ENCODE assay signal across 13 mouse cellular contexts in genomic region chr10:53421613-53422012, GRCm38 (mm10). TPM values are rescaled to one million over a fixed set of nuclear protein-coding genes. Genes with fewer than 3 reads are reported as not detected.
DNase-seq lines count a peak whose midpoint lies in the region; ATAC-seq and TF ChIP-seq lines count a peak whose summit lies in the region.
"Had no signal": no experiment of that assay in that cellular context is flagged by ENCODE, and none has a peak within 500 bp of the region (broad histone marks: within the 10 kb centered on the region; RNA-seq: fewer than 3 reads in every experiment).

No protein-coding gene starts in this region.

- TF ChIP-seq CTCF in gastrocnemius, adult 2 months (IDR thresholded peaks at IDR 0.05), result no peak
- TF ChIP-seq CTCF in left cerebral cortex, adult 2 months (IDR thresholded peaks at IDR 0.05), result no peak
- no peak for TF ChIP-seq CTCF in MEL (IDR thresholded peaks at IDR 0.05 in 2 of 3, conservative IDR thresholded peaks at IDR 0.05 in 1 of 3; ENCODE audit: control insufficient read depth in 1 of 3, insufficient read depth in 1 of 3, low read depth in 2 of 3, low read length in 3 of 3, poor library complexity in 1 of 3, severe bottlenecking in 1 of 3)

- no peak overlapping the region for H3K9ac ChIP-seq in MEL (ENCODE audit: control insufficient read depth, low read depth, low read length, poor library complexity, severe bottlenecking)
- no peak overlapping the region for H3K9ac ChIP-seq in liver, embryonic 15.5 days
- H3K9ac ChIP-seq: hindbrain, embryonic 14.5 days; limb, embryonic 12.5 days had no signal

- 0 out of 2 replicates have a peak, but pooled peaks have one; percentile 11 for ATAC-seq in liver, embryonic 15.5 days (ENCODE audit: insufficient read depth)

- intact Hi-C loops in gastrocnemius, adult 2 months (cut with DNase I), result loop anchor here (2.0 kb wide), 1 partner anchor 43 kb away; the partner anchor contains the start of gene Cep85l
- intact Hi-C loops in left cerebral cortex, adult 2 months (cut with DNase I), result loop anchor here (5.0 kb wide), 1 partner anchor 86 kb away; no protein-coding TSS in a partner anchor

- peak overlapping the region; percentile 28 for H3K4me3 ChIP-seq in gastrocnemius, adult 2 months
- no peak overlapping the region for H3K4me3 ChIP-seq in left cerebral cortex, adult 2 months
- no peak overlapping the region for H3K4me3 ChIP-seq in MEL (ENCODE audit: control insufficient read depth in 1 of 2, insufficient read depth in 1 of 2, low read depth in 2 of 2, low read length in 2 of 2)
- no peak overlapping the region for H3K4me3 ChIP-seq in liver, embryonic 15.5 days (replicated peaks)
- H3K4me3 ChIP-seq: limb, embryonic 12.5 days; midbrain, embryonic 10.5 days had no signal

- no peak for TF ChIP-seq RAD21 in MEL (IDR thresholded peaks at IDR 0.05; ENCODE audit: low read depth, low read length)

- no peaks in the 10 kb centered on the region for H3K79me2 ChIP-seq in MEL (ENCODE audit: control insufficient read depth, insufficient read depth, low read length, poor library complexity)

- no peak overlapping the region; the same call in 1 of the 2 replicates for H3K4me2 ChIP-seq in liver, embryonic 15.5 days
- H3K4me2 ChIP-seq: hindbrain, embryonic 14.5 days; limb, embryonic 12.5 days had no signal

- peaks cover 0 to 61% of the 10 kb centered on the region in 2 experiments; a peak in 2 of 4 replicates for H3K36me3 ChIP-seq in MEL (ENCODE audit: control insufficient read depth in 1 of 2, insufficient read depth in 2 of 2, low read length in 2 of 2)
- H3K36me3 ChIP-seq in liver, embryonic 15.5 days (replicated peaks), result no peaks in the 10 kb centered on the region
- H3K36me3 ChIP-seq: limb, embryonic 12.5 days; midbrain, embryonic 10.5 days had no signal

- WGBS in liver, embryonic 15.5 days (ENCODE audit: insufficient replicate concordance), result 21% methylated on average over 6 of the region's 6 CpGs

- no peaks in the 10 kb centered on the region for H3K27me3 ChIP-seq in MEL (ENCODE audit: control insufficient read depth in 1 of 2, insufficient read depth in 2 of 2, low read length in 2 of 2)
- no peaks in the 10 kb centered on the region for H3K27me3 ChIP-seq in liver, embryonic 15.5 days
- H3K27me3 ChIP-seq: limb, embryonic 12.5 days had no signal

- TF ChIP-seq POLR2A in MEL (IDR thresholded peaks at IDR 0.05; ENCODE audit: control insufficient read depth in 1 of 2, insufficient read depth in 1 of 2, low read depth in 1 of 2, low read length in 2 of 2, poor library complexity in 1 of 2), result no peak

- 0 out of 4 replicates have a peak, but pooled peaks of 1 of the 2 experiments have one; percentile 18 for TF ChIP-seq EP300 in MEL (IDR thresholded peaks at IDR 0.05; ENCODE audit: low read depth in 1 of 2, low read length in 2 of 2)

- H3K4me1 ChIP-seq in MEL (ENCODE audit: control insufficient read depth in 1 of 2, insufficient read depth in 2 of 2, low read length in 2 of 2), result peaks cover 43 to 57% of the 10 kb centered on the region in 2 experiments
- H3K4me1 ChIP-seq in liver, embryonic 15.5 days (replicated peaks), result peaks cover 22% of the 10 kb centered on the region
- H3K4me1 ChIP-seq: midbrain, embryonic 10.5 days had no signal

- DNase-seq in gastrocnemius, adult 2 months, result peak; percentile 73
- DNase-seq in gastrocnemius, postnatal 10 days, result no peak
- DNase-seq in left cerebral cortex, adult 2 months (ENCODE audit: extremely low spot score in 1 of 2, low spot score in 2 of 2), result no peak
- no peak for DNase-seq in left cerebral cortex, adult 11 months (ENCODE audit: low spot score)
- DNase-seq in MEL (ENCODE audit: low read depth, low spot score), result no peak
- DNase-seq in urinary bladder, postnatal 14 days (ENCODE audit: low spot score), result no peak
- no peak for DNase-seq in T-cell, adult 2 months (ENCODE audit: low spot score)
- DNase-seq: cerebellum, postnatal 25 days; kidney, adult 8-10 months had no signal

- H3K27ac ChIP-seq in gastrocnemius, adult 2 months, result peak overlapping the region; percentile 91
- peak overlapping the region; percentile 59; the same call in 1 of the 2 replicates for H3K27ac ChIP-seq in left cerebral cortex, adult 2 months
- H3K27ac ChIP-seq in MEL (ENCODE audit: control insufficient read depth, low read depth, low read length), result no peak overlapping the region
- H3K27ac ChIP-seq in liver, embryonic 15.5 days (replicated peaks), result no peak overlapping the region
- H3K27ac ChIP-seq: hindbrain, embryonic 14.5 days; limb, embryonic 12.5 days; midbrain, embryonic 10.5 days had no signal

- no peaks in the 10 kb centered on the region for H3K9me3 ChIP-seq in MEL (replicated peaks; ENCODE audit: insufficient read depth, low read length)
- H3K9me3 ChIP-seq in liver, embryonic 15.5 days (replicated peaks), result no peaks in the 10 kb centered on the region
- H3K9me3 ChIP-seq: limb, embryonic 12.5 days; midbrain, embryonic 10.5 days had no signal

TF ChIP-seq in MEL, 35 proteins besides CTCF, POLR2A, EP300 and RAD21:
- TF ChIP-seq ZNF384 (IDR thresholded peaks at IDR 0.05; ENCODE audit: low read depth, low read length) (peak; percentile 79; the same call in 1 of the 2 replicates), ELF1 (IDR thresholded peaks at IDR 0.05; ENCODE audit: low read depth, low read length) (no peak)

RNA-seq across cellular contexts. Expression of gene Cep85l, which starts 41.9 kb away (rescaled TPM):
- total RNA-seq in gastrocnemius, adult 2 months (2021), result 10 to 100 TPM; 45.6 to 62.4 TPM
- 10 to 100 TPM; 31.6 to 32.5 TPM for total RNA-seq in gastrocnemius, postnatal 10 days (2021)
- total RNA-seq in left cerebral cortex, adult 2 months (2021), result 10 to 100 TPM; 21.7 to 24.5 TPM
- 2.1 and 2.2 TPM in 2 replicates for total RNA-seq in MEL (2012; rRNA removed)
- 10 to 100 TPM in 1 of 2 experiments, 1 to 10 TPM in 1; 3.0 to 43.1 TPM for polyA plus RNA-seq in MEL (2012; ENCODE audit: insufficient read depth in 1 of 2, insufficient read length in 2 of 2, low read depth in 1 of 2, low replicate concordance in 2 of 2, missing spikeins in 1 of 2)
- polyA plus RNA-seq in liver, embryonic 15.5 days (2015; fragmentation: Nextera tagmentation; extraction: Ambion mirVana), result 2.0 TPM in 2 replicates

Comparison
In these comparisons a context has a peak if more than half of its experiments do, and no peak if none do; other contexts are left out.
1. H3K27ac ChIP-seq: peak in gastrocnemius, adult 2 months (single experiment) and left cerebral cortex, adult 2 months (single experiment); none in MEL (single experiment) and liver, embryonic 15.5 days (single experiment).